Mouse (Mus musculus) MEL (cell line): Measurements from ENCODE around the gene Slc16a3. TPM values are rescaled to one million over a fixed set of nuclear protein-coding genes. Genes with fewer than 3 reads are reported as not detected.
A peak's percentile ranks its signal among the peaks of the same experiment; 100 is the strongest.

Source experiments
- DNase-seq: peaks from one replicate; pipeline ENCODE4 v3.0.0; 2011; ENCODE audit warnings: low read depth, low spot score
- H3K27ac ChIP-seq: 2 replicates; pipeline ENCODE4 v1.5.1; 2012; ENCODE audit warnings: low read depth, mild to moderate bottlenecking, control low read depth, low read length, moderate library complexity; ENCODE audit not compliant: control insufficient read depth
- H3K27me3 ChIP-seq, 2 experiments: fragments of 150-350 bp in 1 of 2; sonication (generic) in 1 of 2; 2 replicates each; pipeline ENCODE4 v1.6.1; 2012; ENCODE audit warnings: low read length in 2 of 2, mild to moderate bottlenecking in 2 of 2, improper control_type of control experiment in 1 of 2, moderate library complexity in 1 of 2; ENCODE audit not compliant: insufficient read depth in 2 of 2, control insufficient read depth in 1 of 2
- H3K36me3 ChIP-seq, 2 experiments: 2 replicates each; pipeline ENCODE4 v1.6.1; 2012 to 2014; ENCODE audit warnings: low read length in 2 of 2, improper control_type of control experiment in 1 of 2, inconsistent platforms in 1 of 2, mild to moderate bottlenecking in 1 of 2; ENCODE audit not compliant: insufficient read depth in 2 of 2, control insufficient read depth in 1 of 2
- H3K4me1 ChIP-seq, 2 experiments: fragments of 150-350 bp in 1 of 2; sonication (generic) in 1 of 2; 2 replicates each; pipeline ENCODE4 v1.6.1; 2012; ENCODE audit warnings: low read length in 2 of 2, improper control_type of control experiment in 1 of 2, mild to moderate bottlenecking in 1 of 2; ENCODE audit not compliant: insufficient read depth in 2 of 2, control insufficient read depth in 1 of 2
- H3K4me3 ChIP-seq, 2 experiments: fragments of 150-350 bp in 1 of 2; sonication (generic) in 1 of 2; 2 replicates each; pipeline ENCODE4 v1.5.1; 2012; ENCODE audit warnings: low read depth in 2 of 2, low read length in 2 of 2, mild to moderate bottlenecking in 2 of 2, moderate library complexity in 2 of 2, control low read depth in 1 of 2, improper control_type of control experiment in 1 of 2; ENCODE audit not compliant: control insufficient read depth in 1 of 2, insufficient read depth in 1 of 2
- H3K79me2 ChIP-seq: 2 replicates; pipeline ENCODE4 v1.6.1; 2012; ENCODE audit warnings: mild to moderate bottlenecking, low read length, moderate library complexity; ENCODE audit not compliant: control insufficient read depth, poor library complexity, insufficient read depth
- H3K9ac ChIP-seq: 2 replicates; pipeline ENCODE4 v1.6.1; 2012; ENCODE audit warnings: low read depth, mild to moderate bottlenecking, control low read depth, low read length, moderate library complexity; ENCODE audit not compliant: control insufficient read depth, poor library complexity, severe bottlenecking
- H3K9me3 ChIP-seq: fragments of 150-350 bp; sonication (generic); replicated peaks from 2 replicates; pipeline ENCODE4 v1.6.1; 2012; ENCODE audit warnings: mild to moderate bottlenecking, low read length, improper control_type of control experiment, moderate library complexity; ENCODE audit not compliant: insufficient read depth
- BHLHE40 ChIP-seq: IDR thresholded peaks from 2 replicates; pipeline ENCODE4 v1.6.1; 2012; ENCODE audit warnings: low read depth, mild to moderate bottlenecking, inconsistent platforms, low read length, improper control_type of control experiment, borderline replicate concordance
- ELF1 ChIP-seq: IDR thresholded peaks from 2 replicates; pipeline ENCODE4 v1.6.1; 2014; ENCODE audit warnings: low read depth, mild to moderate bottlenecking, inconsistent platforms, low read length, improper control_type of control experiment, moderate library complexity
- EP300 ChIP-seq, 2 experiments: IDR thresholded peaks; 2 replicates each; pipeline ENCODE4 v1.6.1; 2011; ENCODE audit warnings: improper control_type of control experiment in 2 of 2, low read length in 2 of 2, low read depth in 1 of 2, mild to moderate bottlenecking in 1 of 2
- GABPA ChIP-seq: IDR thresholded peaks from 2 replicates; pipeline ENCODE4 v1.6.1; 2012; ENCODE audit warnings: low read depth, mild to moderate bottlenecking, inconsistent platforms, low read length, improper control_type of control experiment, moderate library complexity
- GATA1 ChIP-seq: IDR thresholded peaks from 2 replicates; pipeline ENCODE4 v1.6.1; 2011; ENCODE audit warnings: low read depth, low read length, improper control_type of control experiment
- HCFC1 ChIP-seq: IDR thresholded peaks from 2 replicates; pipeline ENCODE4 v1.6.1; 2012; ENCODE audit warnings: low read depth, mild to moderate bottlenecking, inconsistent platforms, low read length, improper control_type of control experiment, moderate library complexity
- MAFK ChIP-seq: IDR thresholded peaks from 2 replicates; pipeline ENCODE4 v1.6.1; 2011; ENCODE audit warnings: low read depth, mild to moderate bottlenecking, low read length, improper control_type of control experiment, borderline replicate concordance
- MAX ChIP-seq: IDR thresholded peaks from 2 replicates; pipeline ENCODE4 v1.6.1; 2011; ENCODE audit warnings: low read length, improper control_type of control experiment
- MEF2A ChIP-seq: IDR thresholded peaks from 2 replicates; pipeline ENCODE4 v1.6.1; 2014; ENCODE audit warnings: low read depth, mild to moderate bottlenecking, inconsistent platforms, low read length, improper control_type of control experiment; ENCODE audit not compliant: poor library complexity, insufficient replicate concordance, severe bottlenecking; ENCODE audit errors: extremely low read depth
- MXI1 ChIP-seq: IDR thresholded peaks from 2 replicates; pipeline ENCODE4 v1.6.1; 2011; ENCODE audit warnings: mild to moderate bottlenecking, low read depth, low read length, improper control_type of control experiment
- MYB ChIP-seq: IDR thresholded peaks from 2 replicates; pipeline ENCODE4 v1.6.1; 2011; ENCODE audit warnings: mild to moderate bottlenecking, low read depth, low read length, improper control_type of control experiment
- MYC ChIP-seq: IDR thresholded peaks from 2 replicates; pipeline ENCODE4 v1.6.1; 2011; ENCODE audit warnings: low read depth, mild to moderate bottlenecking, low read length, improper control_type of control experiment, moderate library complexity
- NELFE ChIP-seq: IDR thresholded peaks from 2 replicates; pipeline ENCODE4 v1.6.1; 2011; ENCODE audit warnings: low read depth, low read length, improper control_type of control experiment
- POLR2A ChIP-seq, 2 experiments: IDR thresholded peaks; 2 replicates each; pipeline ENCODE4 v1.6.1; 2011 to 2012; ENCODE audit warnings: low read length in 2 of 2, mild to moderate bottlenecking in 2 of 2, control low read depth in 1 of 2, improper control_type of control experiment in 1 of 2, low read depth in 1 of 2, moderate library complexity in 1 of 2; ENCODE audit not compliant: control insufficient read depth in 1 of 2, insufficient read depth in 1 of 2, poor library complexity in 1 of 2
- POLR2AphosphoS2 ChIP-seq: IDR thresholded peaks from 2 replicates; pipeline ENCODE4 v1.6.1; 2011; ENCODE audit warnings: low read length, improper control_type of control experiment
- RAD21 ChIP-seq: IDR thresholded peaks from 2 replicates; pipeline ENCODE4 v1.6.1; 2011; ENCODE audit warnings: mild to moderate bottlenecking, low read depth, low read length, improper control_type of control experiment
- SMC3 ChIP-seq: IDR thresholded peaks from 2 replicates; pipeline ENCODE4 v1.6.1; 2011; ENCODE audit warnings: low read depth, low read length, improper control_type of control experiment
- TAL1 ChIP-seq: IDR thresholded peaks from 2 replicates; pipeline ENCODE4 v1.6.1; 2012; ENCODE audit warnings: mild to moderate bottlenecking, inconsistent platforms, low read length, moderate library complexity, mixed read lengths
- TCF12 ChIP-seq: IDR thresholded peaks from 2 replicates; pipeline ENCODE4 v1.6.1; 2014; ENCODE audit warnings: low read depth, mild to moderate bottlenecking, inconsistent platforms, low read length, improper control_type of control experiment, moderate library complexity
- USF1 ChIP-seq: IDR thresholded peaks from 2 replicates; pipeline ENCODE4 v1.6.1; 2014; ENCODE audit warnings: low read depth, mild to moderate bottlenecking, inconsistent platforms, low read length, improper control_type of control experiment, moderate library complexity
- USF2 ChIP-seq, 2 experiments: IDR thresholded peaks; 2 replicates each; pipeline ENCODE4 v1.6.1; 2011 to 2012; ENCODE audit warnings: improper control_type of control experiment in 2 of 2, low read length in 2 of 2, borderline replicate concordance in 1 of 2, inconsistent platforms in 1 of 2, low read depth in 1 of 2, mild to moderate bottlenecking in 1 of 2; ENCODE audit not compliant: insufficient read depth in 1 of 2
- ZC3H11A ChIP-seq: IDR thresholded peaks from 2 replicates; pipeline ENCODE4 v1.6.1; 2012; ENCODE audit warnings: low read depth, mild to moderate bottlenecking, inconsistent platforms, low read length, improper control_type of control experiment
- ZKSCAN1 ChIP-seq: IDR thresholded peaks from 2 replicates; pipeline ENCODE4 v1.6.1; 2012; ENCODE audit warnings: low read depth, mild to moderate bottlenecking, inconsistent platforms, low read length, improper control_type of control experiment, moderate library complexity
- ZNF384 ChIP-seq: IDR thresholded peaks from 2 replicates; pipeline ENCODE4 v1.6.1; 2012; ENCODE audit warnings: low read depth, mild to moderate bottlenecking, inconsistent platforms, low read length, improper control_type of control experiment
- polyA plus RNA-seq, 2 experiments: library from polyadenylated mRNA; stranded (reverse) in 1 of 2; unstranded in 1 of 2; fragments of >175 nt in 1 of 2; fragments of >200 nt in 1 of 2; gene quantifications; 2 replicates each; pipeline versions ENCODE4 v1.2.1 to v1.2.4; 2012; ENCODE audit warnings: low replicate concordance in 2 of 2, low read depth in 1 of 2; ENCODE audit not compliant: insufficient read length in 2 of 2, insufficient read depth in 1 of 2, missing spikeins in 1 of 2
- total RNA-seq: library from RNA; depleted of rRNA; stranded (reverse); fragments of 300-350 nt; gene quantifications from 2 replicates; pipeline ENCODE4 v1.2.3, GENCODE M21; 2012

Slc16a3 gene
- total and polyA plus RNA-seq, 3 experiments: 85.7 to 610 (median 570) TPM

DNA sequence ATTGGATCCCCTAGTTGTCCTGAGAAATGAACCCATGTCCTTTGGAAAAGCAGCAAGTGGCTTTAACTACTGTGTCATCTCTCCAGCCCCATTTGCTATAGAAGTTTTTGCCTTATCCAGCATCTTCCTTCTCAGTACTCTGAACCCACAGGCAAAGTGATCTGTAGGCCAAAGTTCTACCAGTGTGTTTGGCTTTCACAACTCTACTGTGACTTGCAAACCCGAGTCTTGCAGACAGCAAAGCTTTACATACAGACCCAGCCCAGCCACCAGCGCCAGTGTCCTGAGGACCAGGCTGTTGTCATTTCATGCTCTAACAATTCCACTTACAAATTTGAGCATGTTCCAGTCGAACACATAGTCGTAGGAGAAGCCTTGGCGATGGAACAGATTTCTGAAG, 23.0 kb downstream of the Slc16a3 start:
- Histone ChIP-seq H3K79me2 (peaks cover 1% of the 10 kb centered on the region; the same call in 1 of the 2 replicates), H3K9ac (no peak overlapping the region), H3K27ac (no peak overlapping the region), H3K36me3 (peaks cover 0 to 82% of the 10 kb centered on the region in 2 experiments; a peak in 2 of 4 replicates), H3K9me3 (no peaks in the 10 kb centered on the region), H3K4me1 (no peaks in the 10 kb centered on the region), H3K27me3 (no peaks in the 10 kb centered on the region), H3K4me3 (no peak overlapping the region)
- TF ChIP-seq MYB: no peak
- no peak for TF ChIP-seq RAD21
- TF ChIP-seq POLR2A (IDR thresholded peaks at IDR 0.05; ENCODE audit: control insufficient read depth in 1 of 2, insufficient read depth in 1 of 2, low read depth in 1 of 2, low read length in 2 of 2, poor library complexity in 1 of 2): 0 out of 4 replicates have a peak, but pooled peaks of 1 of the 2 experiments have one; percentile 10
- TF ChIP-seq MAX: no peak
- no peak for DNase-seq

DNA sequence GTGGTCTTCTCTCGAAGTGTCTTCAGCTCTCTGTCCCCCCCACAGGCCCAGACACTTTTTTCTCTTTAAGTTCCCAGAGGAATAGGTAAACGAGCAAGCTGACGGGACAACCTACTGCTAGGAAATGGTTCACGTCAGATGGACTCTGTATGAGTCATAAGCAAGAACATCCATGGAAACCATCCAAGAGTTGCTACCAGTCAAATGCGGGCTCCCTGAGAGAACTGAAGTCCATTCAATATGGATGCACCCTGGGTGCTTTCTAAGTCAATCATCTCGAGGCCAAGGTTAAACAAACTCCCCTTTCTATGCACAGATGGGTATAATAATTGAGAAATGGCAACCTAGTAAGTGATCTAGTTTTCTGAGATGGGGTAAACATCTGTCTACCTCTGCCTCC, 25.0 kb downstream of the Slc16a3 start:
- no peak overlapping the region for H3K9ac ChIP-seq
- no peaks in the 10 kb centered on the region for H3K4me1 ChIP-seq
- no peaks in the 10 kb centered on the region for H3K9me3 ChIP-seq
- no peak overlapping the region for H3K27ac ChIP-seq
- peaks cover 11% of the 10 kb centered on the region; the same call in 1 of the 2 replicates for H3K79me2 ChIP-seq
- H3K4me3 ChIP-seq: no peak overlapping the region
- TF ChIP-seq GABPA: no peak
- TF ChIP-seq MYC: no peak
- TF ChIP-seq POLR2A (IDR thresholded peaks at IDR 0.05; ENCODE audit: control insufficient read depth in 1 of 2, insufficient read depth in 1 of 2, low read depth in 1 of 2, low read length in 2 of 2, poor library complexity in 1 of 2): no peak
- TF ChIP-seq ZNF384: no peak
- no peak for TF ChIP-seq ELF1
- TF ChIP-seq GATA1: no peak
- TF ChIP-seq EP300 (IDR thresholded peaks at IDR 0.05; ENCODE audit: low read depth in 1 of 2, low read length in 2 of 2): no peak
- no peak for TF ChIP-seq TCF12
- TF ChIP-seq MAX: no peak
- no peaks in the 10 kb centered on the region for H3K27me3 ChIP-seq
- peaks cover 0 to 82% of the 10 kb centered on the region in 2 experiments; a peak in 2 of 4 replicates for H3K36me3 ChIP-seq
- DNase-seq: no peak

DNA sequence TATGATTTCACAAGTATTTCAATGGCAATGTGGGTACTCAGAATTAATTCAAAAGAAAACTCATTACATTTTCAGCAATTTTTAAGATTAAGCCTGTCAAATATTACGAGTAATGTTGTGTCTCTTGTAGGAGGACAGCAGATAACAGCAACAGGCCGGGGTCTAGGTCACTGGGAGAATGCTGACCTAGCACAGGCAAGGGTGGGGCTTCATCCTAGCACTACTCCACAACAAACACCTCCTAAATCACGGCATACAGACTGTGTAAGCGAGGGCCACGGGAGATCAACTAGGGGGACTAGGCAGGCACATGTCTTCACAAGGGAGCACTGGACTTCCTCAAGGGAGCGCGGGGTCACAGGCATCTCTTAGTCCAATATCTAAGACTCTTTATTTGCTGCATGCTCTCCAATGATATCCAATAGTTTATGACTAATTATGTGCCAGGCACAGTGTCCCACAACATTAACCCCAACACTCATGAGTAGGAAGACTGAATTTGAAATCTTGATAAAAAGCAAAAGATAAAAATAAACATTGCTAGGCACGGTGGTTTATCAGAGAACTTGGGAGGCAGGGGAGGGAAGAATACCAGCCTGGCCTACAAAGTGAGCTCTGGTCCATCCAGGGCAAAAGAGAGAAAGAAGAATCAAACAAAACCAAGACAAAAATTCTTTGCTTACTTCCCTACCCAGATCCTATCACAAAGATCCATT, 31.6 kb downstream of the Slc16a3 start:
- Histone ChIP-seq H3K27me3 (no peaks in the 10 kb centered on the region), H3K9ac (peak overlapping the region; percentile 20), H3K36me3 (peaks cover 53 to 73% of the 10 kb centered on the region in 2 experiments), H3K79me2 (peaks cover 34% of the 10 kb centered on the region), H3K4me3 (no peak overlapping the region), H3K4me1 (peaks cover 24 to 34% of the 10 kb centered on the region in 2 experiments), H3K27ac (peak overlapping the region; percentile 87), H3K9me3 (no peaks in the 10 kb centered on the region)
- DNase-seq: no peak
- no peak for TF ChIP-seq TAL1
- no peak for TF ChIP-seq ZKSCAN1
- no peak for TF ChIP-seq MXI1
- TF ChIP-seq POLR2AphosphoS2: 0 out of 2 replicates have a peak, but pooled peaks have one; percentile 4
- no peak for TF ChIP-seq USF1
- TF ChIP-seq SMC3: no peak
- TF ChIP-seq MYB: no peak
- no peak for TF ChIP-seq NELFE
- TF ChIP-seq HCFC1: no peak
- TF ChIP-seq USF2 (IDR thresholded peaks at IDR 0.05; ENCODE audit: borderline replicate concordance in 1 of 2, insufficient read depth in 1 of 2, low read depth in 1 of 2, low read length in 2 of 2): no peak
- 0 out of 2 replicates have a peak, but pooled peaks have one; percentile 13 for TF ChIP-seq MAFK
- TF ChIP-seq MEF2A: peak; percentile 45; the same call in 1 of the 2 replicates
- no peak for TF ChIP-seq ZC3H11A
- TF ChIP-seq MAX: peak; percentile 18; the same call in 1 of the 2 replicates
- no peak for TF ChIP-seq RAD21
- no peak for TF ChIP-seq BHLHE40
